Mouse (Mus musculus) kidney, embryonic 14.5 days (tissue): ENCODE data around the gene Gm765. TPM values are rescaled to one million over a fixed set of nuclear protein-coding genes. Genes with fewer than 3 reads are reported as not detected.

Source experiments
- ATAC-seq: fragments of 200-750 bp; cut with Nextera tagmentation; 2 replicates; pipeline ENCODE4 v1.8.0; 2017; ENCODE audit warnings: moderate number of reproducible peaks, mild to moderate bottlenecking, moderate TSS enrichment, moderate library complexity; ENCODE audit not compliant: low FRiP score, low TSS enrichment
- H3K27ac ChIP-seq: fragments of 300-500 bp; sonication (generic); 2 replicates; pipeline ENCODE4 v1.5.1; 2014; ENCODE audit warnings: low read depth, mild to moderate bottlenecking, low read length, moderate library complexity, mixed read lengths
- H3K27me3 ChIP-seq: fragments of 300-500 bp; sonication (generic); 2 replicates; pipeline ENCODE4 v1.6.1; 2014; ENCODE audit warnings: mild to moderate bottlenecking, low read length; ENCODE audit not compliant: control insufficient read depth, insufficient read depth
- H3K36me3 ChIP-seq: fragments of 300-500 bp; sonication (generic); 2 replicates; pipeline ENCODE4 v1.6.1; 2014; ENCODE audit warnings: low read length, mixed read lengths; ENCODE audit not compliant: control insufficient read depth, insufficient read depth
- H3K4me1 ChIP-seq: fragments of 300-500 bp; sonication (generic); 2 replicates; pipeline ENCODE4 v1.6.1; 2014; ENCODE audit warnings: low read length, mixed read lengths; ENCODE audit not compliant: control insufficient read depth, insufficient read depth
- H3K4me2 ChIP-seq: fragments of 300-500 bp; sonication (generic); replicated peaks from 2 replicates; pipeline ENCODE4 v1.6.1; 2014; ENCODE audit warnings: low read depth, mild to moderate bottlenecking, low read length
- H3K4me3 ChIP-seq: fragments of 300-500 bp; sonication (generic); 2 replicates; pipeline ENCODE4 v1.5.1; 2014; ENCODE audit warnings: mild to moderate bottlenecking, low read length
- H3K9ac ChIP-seq: fragments of 300-500 bp; sonication (generic); 2 replicates; pipeline ENCODE4 v1.6.1; 2014; ENCODE audit warnings: low read depth, mild to moderate bottlenecking, low read length, moderate library complexity
- H3K9me3 ChIP-seq: fragments of 300-500 bp; sonication (generic); 2 replicates; pipeline ENCODE4 v1.6.1; 2016; ENCODE audit warnings: low read length; ENCODE audit not compliant: control insufficient read depth
- WGBS: fragments of 180-500 bp; shearing (Covaris S2); extraction: QIAGEN DNeasy Blood & Tissue Kit; methylation state at CpG from one replicate; pipeline ENCODE4 v1.1.7; 2014; 5-methylcytosine and 5-hydroxymethylcytosine counted together
- polyA plus RNA-seq: library from polyadenylated mRNA; unstranded; fragments of >200 nt; fragmentation: Nextera tagmentation; extraction: Ambion mirVana; gene quantifications from 2 replicates; pipeline ENCODE4 v1.2.1, GENCODE M21; 2014

Gm765 gene
- polyA plus RNA-seq, 1 experiment from 2014 or later: not detected

- Histone ChIP-seq H3K27me3 (no peaks in the 10 kb centered on the region), H3K4me2 (no peak overlapping the region), H3K36me3 (no peaks in the 10 kb centered on the region), H3K27ac (no peak overlapping the region), H3K4me3 (no peak overlapping the region), H3K9me3 (no peaks in the 10 kb centered on the region), H3K9ac (no peak overlapping the region), H3K4me1 (no peaks in the 10 kb centered on the region)
- no peak for ATAC-seq
- 63% methylated on average over 2 of the region's 2 CpGs for WGBS
Measured at GRCm38 (mm10) chr6:98246449-98246848, 96.1 kb downstream of the Gm765 start.

- 59% methylated on average over 6 of the region's 6 CpGs for WGBS
- Histone ChIP-seq H3K4me3 (no peak overlapping the region), H3K9me3 (no peaks in the 10 kb centered on the region), H3K9ac (no peak overlapping the region), H3K4me1 (no peaks in the 10 kb centered on the region), H3K27ac (no peak overlapping the region), H3K36me3 (no peaks in the 10 kb centered on the region), H3K4me2 (no peak overlapping the region), H3K27me3 (no peaks in the 10 kb centered on the region)
- ATAC-seq: no peak
Measured at GRCm38 (mm10) chr6:98243186-98243585, 99.4 kb downstream of the Gm765 start.

GRCm38 (mm10) chr6:98240561-98241272 lies 101.8 kb downstream of the Gm765 start:
- H3K9me3 ChIP-seq: no peaks in the 10 kb centered on the region
- ATAC-seq: no peak
- no peak overlapping the region for H3K9ac ChIP-seq
- WGBS: 89% methylated on average over 8 of the region's 8 CpGs
- H3K27me3 ChIP-seq: no peaks in the 10 kb centered on the region
- H3K4me2 ChIP-seq: no peak overlapping the region
- H3K4me1 ChIP-seq: no peaks in the 10 kb centered on the region
- no peak overlapping the region for H3K4me3 ChIP-seq
- no peak overlapping the region for H3K27ac ChIP-seq
- H3K36me3 ChIP-seq: no peaks in the 10 kb centered on the region

- no peak overlapping the region for H3K4me3 ChIP-seq
- H3K27me3 ChIP-seq: no peaks in the 10 kb centered on the region
- H3K27ac ChIP-seq: no peak overlapping the region
- H3K9me3 ChIP-seq: no peaks in the 10 kb centered on the region
- no peaks in the 10 kb centered on the region for H3K36me3 ChIP-seq
- no peaks in the 10 kb centered on the region for H3K4me1 ChIP-seq
- no peak overlapping the region for H3K9ac ChIP-seq
- H3K4me2 ChIP-seq: no peak overlapping the region
- 97% methylated on average over 3 of the region's 3 CpGs for WGBS
- ATAC-seq: no peak
Measured at GRCm38 (mm10) chr6:98234097-98234496, 108.5 kb downstream of the Gm765 start.

- Histone ChIP-seq H3K9me3 (no peaks in the 10 kb centered on the region), H3K4me2 (no peak overlapping the region), H3K27ac (no peak overlapping the region), H3K4me1 (no peaks in the 10 kb centered on the region), H3K27me3 (no peaks in the 10 kb centered on the region), H3K4me3 (no peak overlapping the region), H3K36me3 (no peaks in the 10 kb centered on the region), H3K9ac (no peak overlapping the region)
- no peak for ATAC-seq
- 96% methylated on average over 8 of the region's 8 CpGs for WGBS
Measured at GRCm38 (mm10) chr6:98223923-98224322, 118.6 kb downstream of the Gm765 start.

- H3K4me2 ChIP-seq: no peak overlapping the region
- H3K4me1 ChIP-seq: no peaks in the 10 kb centered on the region
- H3K27me3 ChIP-seq: no peaks in the 10 kb centered on the region
- no peaks in the 10 kb centered on the region for H3K36me3 ChIP-seq
- H3K9ac ChIP-seq: no peak overlapping the region
- 50% methylated on average over 16 of the region's 16 CpGs for WGBS
- no peak for ATAC-seq
- no peak overlapping the region for H3K4me3 ChIP-seq
- H3K27ac ChIP-seq: no peak overlapping the region
- no peaks in the 10 kb centered on the region for H3K9me3 ChIP-seq
Measured at GRCm38 (mm10) chr6:98221970-98222369, 120.6 kb downstream of the Gm765 start.

DNA sequence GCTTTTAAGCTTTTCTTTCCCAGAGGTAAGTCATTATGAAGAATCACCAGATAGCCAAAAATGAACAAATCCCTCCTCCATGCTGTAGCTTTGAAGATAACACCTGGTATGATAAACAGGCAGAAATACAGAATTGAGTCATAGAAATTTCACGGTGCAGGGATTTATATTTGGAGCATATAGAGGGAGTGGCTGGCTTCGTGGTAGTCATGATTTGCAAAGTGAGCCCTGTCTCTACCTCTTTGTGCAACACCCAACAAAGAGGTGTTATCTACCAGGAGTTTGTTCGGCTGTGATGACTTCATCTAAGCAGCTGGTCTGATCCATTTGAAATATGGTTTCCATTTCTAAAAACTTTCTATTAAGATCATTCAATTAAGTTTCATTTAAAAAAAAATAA lies 130.3 kb downstream of the Gm765 start:
- no peak overlapping the region for H3K9ac ChIP-seq
- H3K36me3 ChIP-seq: no peaks in the 10 kb centered on the region
- H3K9me3 ChIP-seq: no peaks in the 10 kb centered on the region
- no peak overlapping the region for H3K27ac ChIP-seq
- no peak overlapping the region for H3K4me2 ChIP-seq
- no peak overlapping the region for H3K4me3 ChIP-seq
- no peaks in the 10 kb centered on the region for H3K27me3 ChIP-seq
- H3K4me1 ChIP-seq: no peaks in the 10 kb centered on the region
- no peak for ATAC-seq
- WGBS: 83% methylated on average over 3 of the region's 3 CpGs

- Histone ChIP-seq H3K9me3 (no peaks in the 10 kb centered on the region), H3K4me3 (no peak overlapping the region), H3K27me3 (no peaks in the 10 kb centered on the region), H3K4me1 (no peaks in the 10 kb centered on the region), H3K27ac (no peak overlapping the region), H3K9ac (no peak overlapping the region), H3K4me2 (no peak overlapping the region), H3K36me3 (no peaks in the 10 kb centered on the region)
- ATAC-seq: no peak
- WGBS: 72% methylated on average over 5 of the region's 5 CpGs
Measured at GRCm38 (mm10) chr6:98210237-98210636, 132.3 kb downstream of the Gm765 start.

DNA sequence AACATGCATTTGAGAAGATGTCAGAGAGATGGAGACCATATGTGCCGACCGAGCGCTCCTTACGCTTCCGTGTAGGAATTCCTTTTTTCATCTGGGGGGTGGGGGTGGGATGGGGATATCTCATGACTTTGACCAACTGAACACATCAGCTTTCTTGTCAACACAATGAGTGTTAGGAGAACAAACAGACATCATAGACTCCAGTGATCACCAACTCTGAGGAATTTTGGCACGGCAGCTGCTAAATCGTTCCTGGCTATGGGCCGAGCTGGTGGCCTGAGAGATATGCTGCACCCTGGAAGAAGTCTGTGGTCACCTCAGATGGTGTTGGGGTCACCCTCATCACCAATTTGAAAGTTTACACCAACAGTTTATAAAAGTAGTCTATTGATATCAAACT lies 134.5 kb downstream of the Gm765 start:
- Histone ChIP-seq H3K27ac (no peak overlapping the region), H3K27me3 (no peaks in the 10 kb centered on the region), H3K4me2 (no peak overlapping the region), H3K4me1 (no peaks in the 10 kb centered on the region), H3K9me3 (no peaks in the 10 kb centered on the region), H3K36me3 (no peaks in the 10 kb centered on the region), H3K4me3 (no peak overlapping the region), H3K9ac (no peak overlapping the region)
- ATAC-seq: no peak
- 93% methylated on average over 8 of the region's 8 CpGs for WGBS
